Mouse (Mus musculus) intestine, postnatal 0 days (tissue): ENCODE measurements around the gene 1600002K03Rik. TPM values are rescaled to one million over a fixed set of nuclear protein-coding genes. Genes with fewer than 3 reads are reported as not detected.

ENCODE experiments used
- ATAC-seq: fragments of 200-750 bp; cut with Nextera tagmentation; 2 replicates; pipeline ENCODE4 v1.8.0; 2017; ENCODE audit warnings: mild to moderate bottlenecking, moderate TSS enrichment, moderate library complexity
- H3K27ac ChIP-seq: fragments of 300-500 bp; sonication (generic); 2 replicates; pipeline ENCODE4 v1.5.1; 2014; ENCODE audit warnings: mild to moderate bottlenecking, low read depth, low read length, moderate library complexity
- H3K27me3 ChIP-seq: fragments of 300-500 bp; sonication (generic); replicated peaks from 2 replicates; pipeline ENCODE4 v1.6.1; 2014; ENCODE audit warnings: low read length, mixed read lengths; ENCODE audit not compliant: control insufficient read depth, insufficient read depth
- H3K36me3 ChIP-seq: fragments of 300-500 bp; sonication (generic); 2 replicates; pipeline ENCODE4 v1.6.1; 2014; ENCODE audit warnings: mild to moderate bottlenecking, moderate library complexity; ENCODE audit not compliant: control insufficient read depth, insufficient read depth
- H3K4me1 ChIP-seq: fragments of 300-500 bp; sonication (generic); replicated peaks from 2 replicates; pipeline ENCODE4 v1.6.1; 2014; ENCODE audit warnings: antibody characterized with exemption, low read length, mixed read lengths; ENCODE audit not compliant: control insufficient read depth, insufficient read depth
- H3K4me2 ChIP-seq: fragments of 300-500 bp; sonication (generic); replicated peaks from 2 replicates; pipeline ENCODE4 v1.6.1; 2014; ENCODE audit warnings: low read depth, mild to moderate bottlenecking, moderate library complexity
- H3K4me3 ChIP-seq: fragments of 300-500 bp; sonication (generic); 2 replicates; pipeline ENCODE4 v1.5.1; 2014; ENCODE audit warnings: low read depth, low read length
- H3K9ac ChIP-seq: fragments of 300-500 bp; sonication (generic); 2 replicates; pipeline ENCODE4 v1.6.1; 2014; ENCODE audit warnings: mild to moderate bottlenecking, low read depth, low read length
- H3K9me3 ChIP-seq: fragments of 300-500 bp; sonication (generic); 2 replicates; pipeline ENCODE4 v1.6.1; 2016; ENCODE audit warnings: mixed run types; ENCODE audit not compliant: control insufficient read depth
- CTCF ChIP-seq: sonication (generic); IDR thresholded peaks from 2 replicates; pipeline ENCODE4 v1.5.1; 2016; ENCODE audit warnings: low read depth, mild to moderate bottlenecking, control low read depth, antibody characterized with exemption, moderate library complexity
- WGBS: fragments of 180-500 bp; shearing (Covaris S2); extraction: QIAGEN DNeasy Blood & Tissue Kit; methylation state at CpG from one replicate; pipeline ENCODE4 v1.1.7; 2014; 5-methylcytosine and 5-hydroxymethylcytosine counted together
- polyA plus RNA-seq: library from polyadenylated mRNA; unstranded; fragments of >200 nt; fragmentation: Nextera tagmentation; extraction: Ambion mirVana; gene quantifications from 2 replicates; pipeline ENCODE4 v1.2.1, GENCODE M21; 2015

The 1600002K03Rik gene
- polyA plus RNA-seq, 1 experiment from 2014 or later = 13.9 TPM

- ATAC-seq = peak; percentile 50
- WGBS = 2% methylated on average over 37 of the region's 42 CpGs
- peaks cover 15% of the 10 kb centered on the region for H3K4me1 ChIP-seq
Measured at GRCm38 (mm10) chr10:80147719-80148601, 24.8 kb upstream of the 1600002K03Rik start, which contains the start of gene Midn. Gene Midn, plus strand, starts transcription at chr10:80148272.

GRCm38 (mm10) chr10:80148610-80149290 is 24.0 kb upstream of the 1600002K03Rik start:
- Histone ChIP-seq H3K4me3 (peak overlapping the region; percentile 95), H3K36me3 (peaks cover 53% of the 10 kb centered on the region), H3K4me2 (peak overlapping the region; percentile 86), H3K4me1 (peaks cover 20% of the 10 kb centered on the region), H3K9ac (peak overlapping the region; percentile 74), H3K27me3 (no peaks in the 10 kb centered on the region), H3K27ac (peak overlapping the region; percentile 97), H3K9me3 (no peaks in the 10 kb centered on the region)
- peak; percentile 88 for TF ChIP-seq CTCF
- peak; percentile 50 for ATAC-seq
- WGBS = under 1% methylated on average over 55 of the region's 57 CpGs

More at GRCm38 (mm10) chr10:80147719-80148601, 24.8 kb upstream of the 1600002K03Rik start, which contains the start of gene Midn:
- Histone ChIP-seq H3K4me2 (peak within 1 kb of the TSS; percentile 86), H3K27me3 (no peaks in the 10 kb centered on the region), H3K27ac (peak within 1 kb of the TSS; percentile 97), H3K9me3 (no peaks in the 10 kb centered on the region), H3K4me3 (peak within 1 kb of the TSS; percentile 95), H3K36me3 (peaks cover 50% of the 10 kb centered on the region), H3K9ac (peak within 1 kb of the TSS; percentile 74)
- TF ChIP-seq CTCF = peak; percentile 81

GRCm38 (mm10) chr10:80149291-80150225 is 23.2 kb upstream of the 1600002K03Rik start:
- H3K9ac ChIP-seq = peak overlapping the region; percentile 74
- no peaks in the 10 kb centered on the region for H3K9me3 ChIP-seq
- peak overlapping the region; percentile 95 for H3K4me3 ChIP-seq
- peak overlapping the region; percentile 86 for H3K4me2 ChIP-seq
- no peak for TF ChIP-seq CTCF
- under 1% methylated on average over 79 of the region's 88 CpGs for WGBS
- peak; percentile 67 for ATAC-seq
- H3K27ac ChIP-seq = peak overlapping the region; percentile 97
- peaks cover 23% of the 10 kb centered on the region for H3K4me1 ChIP-seq
- no peaks in the 10 kb centered on the region for H3K27me3 ChIP-seq
- peaks cover 53% of the 10 kb centered on the region for H3K36me3 ChIP-seq

GRCm38 (mm10) chr10:80150226-80151210 is 22.2 kb upstream of the 1600002K03Rik start:
- Histone ChIP-seq H3K36me3 (peaks cover 55% of the 10 kb centered on the region), H3K27me3 (no peaks in the 10 kb centered on the region), H3K9me3 (no peaks in the 10 kb centered on the region), H3K27ac (peak overlapping the region; percentile 92), H3K4me1 (peaks cover 23% of the 10 kb centered on the region), H3K4me2 (peak overlapping the region; percentile 86), H3K4me3 (peak overlapping the region; percentile 95), H3K9ac (peak overlapping the region; percentile 74)
- TF ChIP-seq CTCF = peak; percentile 5; the same call in 1 of the 2 replicates
- WGBS = under 1% methylated on average over 57 of the region's 71 CpGs
- no peak for ATAC-seq
